Mouse (Mus musculus): Measurements from ENCODE around the gene Zfp667.
"Not testable (repeated sequence)": the region's sequence is repeated elsewhere in the genome, so short reads cannot be mapped to it uniquely, and the experiment has no call there.

The Zfp667 gene

DNA sequence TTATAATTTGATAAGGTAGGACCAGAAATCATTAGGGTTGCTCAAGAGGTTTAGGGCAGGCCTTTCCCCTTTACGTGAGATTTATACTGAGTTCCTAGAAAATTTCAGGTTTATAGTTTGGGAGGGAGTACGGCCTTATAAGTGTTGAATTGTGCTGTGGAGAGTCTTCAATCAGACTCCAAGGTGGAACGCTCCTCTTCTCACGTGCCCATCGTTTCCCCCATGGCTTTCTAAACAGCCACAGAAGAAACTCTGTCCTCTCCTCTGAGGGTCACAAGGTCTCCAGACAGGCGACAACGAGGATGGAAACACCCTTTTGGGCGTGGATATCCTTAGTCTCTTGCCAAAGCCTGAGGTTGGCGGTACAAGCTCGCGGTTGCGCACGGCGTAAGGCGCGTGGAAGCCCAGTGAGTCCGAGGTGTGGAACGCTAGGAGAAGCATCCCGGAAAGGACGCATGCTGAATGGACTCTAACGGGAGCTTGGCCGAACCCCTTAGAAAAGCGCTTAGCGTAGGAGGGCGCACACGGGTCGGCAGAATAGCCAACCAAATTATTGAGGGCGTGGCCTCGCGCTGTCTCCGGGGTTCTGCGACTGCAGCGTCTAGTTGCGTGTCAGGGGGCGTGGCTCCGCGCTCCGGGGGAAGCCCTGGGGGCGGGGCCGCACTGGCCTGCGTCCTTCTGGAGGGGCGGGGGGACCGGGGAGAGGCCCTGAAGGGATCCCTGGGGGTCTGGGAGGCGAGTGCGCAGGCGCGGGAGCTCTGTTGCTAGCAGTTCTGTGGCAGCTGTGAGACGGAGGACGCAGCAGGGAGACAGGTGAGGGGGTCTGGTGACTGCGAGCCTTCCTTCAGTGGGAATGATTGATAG is at the start of gene Zfp667:
Gene Zfp667 (plus strand): TSS at position 738 of the 864 bp plus-strand sequence.
- DNase-seq (ENCODE audit: low spot score): peak; percentile 93

DNA sequence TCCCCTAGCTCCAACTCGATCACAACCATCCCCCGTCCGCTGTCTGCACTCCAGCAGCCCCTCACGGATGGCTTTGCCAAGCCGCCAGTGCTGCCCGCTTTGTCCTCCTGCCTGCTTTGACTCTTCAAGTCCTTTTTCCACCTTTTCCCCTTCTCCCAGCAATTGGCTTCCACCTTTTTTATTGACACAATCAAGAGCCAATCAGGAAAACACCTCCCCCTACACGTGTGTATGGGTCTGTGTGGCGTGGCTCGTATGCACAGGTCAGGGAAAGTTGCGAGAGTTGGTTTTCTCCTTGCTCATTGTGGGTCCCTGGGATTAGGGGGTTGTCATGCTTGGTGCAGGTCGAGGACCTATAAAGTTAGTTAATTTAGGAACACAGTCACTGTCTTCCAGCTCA is 46.6 kb upstream of the Zfp667 start:
- no peak for DNase-seq (ENCODE audit: low spot score)

DNA sequence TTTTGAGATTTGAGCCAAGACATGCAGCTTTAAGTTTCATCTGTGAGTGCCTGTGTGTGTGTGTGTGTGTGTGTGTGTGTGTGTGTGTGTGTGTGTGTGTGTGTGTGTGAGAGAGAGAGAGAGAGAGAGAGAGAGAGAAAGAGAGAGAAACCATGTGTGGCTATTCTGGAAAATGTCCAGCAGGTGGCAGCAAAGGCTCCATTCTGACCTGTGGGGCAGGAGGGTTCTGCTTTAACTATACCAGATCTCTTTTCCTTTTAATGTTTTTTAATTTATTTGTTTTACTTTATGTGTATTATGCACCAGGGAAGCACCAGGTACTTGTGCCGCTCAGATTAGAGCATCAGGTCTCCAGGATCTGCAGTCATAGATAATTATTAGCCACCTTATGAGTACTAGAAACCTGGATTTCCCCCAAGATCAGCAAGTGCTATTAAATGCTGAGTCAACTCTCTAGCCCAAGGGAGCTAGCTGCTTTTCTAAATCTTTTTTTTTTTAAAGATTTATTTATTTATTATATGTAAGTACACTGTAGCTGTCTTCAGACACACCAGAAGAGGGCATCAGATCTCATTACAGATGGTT is 45.4 kb upstream of the Zfp667 start:
- DNase-seq (ENCODE audit: low spot score): peak; percentile 35

DNA sequence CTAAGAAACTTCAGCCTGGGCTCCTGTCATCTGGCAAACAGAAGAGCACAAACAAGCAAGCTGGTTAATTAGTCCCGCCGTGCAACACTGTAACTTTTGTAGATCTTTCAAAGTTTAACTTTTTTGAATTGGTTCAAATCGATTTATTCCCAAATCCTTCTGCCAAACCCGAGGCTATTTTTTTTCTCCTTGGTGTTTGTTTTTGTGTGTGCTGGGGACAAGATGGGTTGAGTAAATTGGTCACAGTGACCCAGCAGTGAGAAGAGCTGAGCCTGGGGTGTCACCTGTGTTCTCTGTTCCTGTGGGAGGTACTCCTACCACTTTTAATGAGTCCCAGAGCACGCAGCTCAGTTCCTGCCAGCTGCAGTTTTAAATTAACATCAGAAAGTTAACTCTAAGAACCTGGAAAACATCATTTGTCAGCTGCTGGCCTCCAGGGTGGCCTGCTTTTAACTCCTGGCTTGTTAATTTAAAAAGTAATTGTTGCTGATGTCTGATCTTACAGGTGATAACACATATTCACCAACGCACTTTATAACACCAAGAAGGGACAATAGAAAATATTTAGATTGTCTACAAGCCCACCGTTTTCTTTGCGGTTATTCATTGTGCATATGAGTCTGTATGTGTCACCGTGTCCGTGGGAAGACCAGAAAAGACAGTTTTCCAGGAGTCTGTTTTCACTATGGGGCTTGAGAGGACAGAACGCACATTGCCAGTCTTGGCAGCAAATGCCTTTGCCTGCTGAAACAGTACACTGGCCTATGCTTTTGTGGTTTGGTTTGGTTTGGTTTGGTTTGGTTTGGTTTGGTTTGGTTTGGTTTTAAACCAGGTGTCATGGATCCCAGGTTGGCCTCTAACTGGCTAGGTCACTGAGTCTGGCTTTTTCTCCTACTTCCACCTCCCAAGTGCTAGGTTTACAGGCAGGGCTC is 41.8 kb upstream of the Zfp667 start:
- DNase-seq (ENCODE audit: low spot score): no peak

DNA sequence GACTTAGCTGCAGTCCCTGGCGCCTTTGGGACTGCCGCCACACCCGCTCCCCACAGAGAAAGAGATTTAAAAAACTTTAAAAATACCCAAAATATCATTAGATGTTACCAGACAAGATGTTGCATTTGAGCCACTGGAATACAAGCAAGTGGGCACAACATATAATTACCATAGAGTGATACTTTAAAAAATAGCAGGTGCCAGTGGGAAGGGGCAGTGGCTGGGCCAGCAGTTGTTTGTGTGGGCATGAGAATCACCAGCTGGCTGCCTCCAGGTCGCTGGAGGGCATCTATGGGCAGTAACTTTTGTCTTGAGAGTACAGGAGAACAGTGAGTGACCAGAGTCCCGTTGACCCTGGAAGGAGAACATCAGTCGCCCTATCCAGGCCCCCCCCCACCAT is 34.0 kb upstream of the Zfp667 start, which contains the start of gene Epp13:
Gene Epp13 (plus strand): TSS at position 301 of the 400 bp plus-strand sequence.
- DNase-seq (ENCODE audit: low spot score): no peak

DNA sequence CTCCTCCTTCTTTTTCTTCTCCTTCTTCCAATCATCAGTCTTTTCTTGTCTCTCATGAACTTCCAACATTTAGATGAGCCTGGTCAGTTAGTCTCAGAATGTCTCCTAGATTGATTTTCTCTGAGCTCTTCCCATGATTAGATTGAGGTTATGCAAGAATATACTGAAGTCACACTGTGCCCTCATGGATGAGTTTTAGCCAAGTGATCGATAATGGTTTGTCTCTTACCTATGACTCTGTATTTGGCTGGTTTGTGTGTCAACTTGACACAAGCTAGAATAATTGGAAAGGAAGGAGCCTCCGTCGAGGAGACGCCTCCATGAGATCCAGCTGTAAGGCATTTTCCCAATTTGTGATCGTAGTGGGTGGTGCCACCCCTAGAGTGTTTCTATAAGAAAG is 31.9 kb upstream of the Zfp667 start:
- no peak for DNase-seq (ENCODE audit: low spot score)

DNA sequence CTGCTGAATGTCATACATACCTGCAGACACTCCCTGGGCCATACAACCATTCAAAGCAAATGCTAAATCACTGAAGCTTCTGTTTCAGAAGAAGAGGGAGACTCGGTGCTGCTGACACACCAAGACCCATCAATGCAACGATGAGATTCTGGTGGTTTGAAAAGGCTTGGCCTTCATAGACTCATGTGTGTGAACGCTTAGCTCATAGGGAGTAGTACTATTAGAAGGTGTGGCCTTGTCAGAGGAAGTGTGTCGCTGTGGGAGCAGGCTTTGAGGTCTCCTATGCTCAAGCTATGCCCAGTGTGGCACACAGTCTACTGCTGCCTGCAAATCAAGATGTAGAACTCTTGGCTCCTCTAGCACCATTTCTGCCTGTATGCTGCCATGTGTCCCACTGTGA is 29.0 kb upstream of the Zfp667 start:
- no peak for DNase-seq (ENCODE audit: low spot score)

DNA sequence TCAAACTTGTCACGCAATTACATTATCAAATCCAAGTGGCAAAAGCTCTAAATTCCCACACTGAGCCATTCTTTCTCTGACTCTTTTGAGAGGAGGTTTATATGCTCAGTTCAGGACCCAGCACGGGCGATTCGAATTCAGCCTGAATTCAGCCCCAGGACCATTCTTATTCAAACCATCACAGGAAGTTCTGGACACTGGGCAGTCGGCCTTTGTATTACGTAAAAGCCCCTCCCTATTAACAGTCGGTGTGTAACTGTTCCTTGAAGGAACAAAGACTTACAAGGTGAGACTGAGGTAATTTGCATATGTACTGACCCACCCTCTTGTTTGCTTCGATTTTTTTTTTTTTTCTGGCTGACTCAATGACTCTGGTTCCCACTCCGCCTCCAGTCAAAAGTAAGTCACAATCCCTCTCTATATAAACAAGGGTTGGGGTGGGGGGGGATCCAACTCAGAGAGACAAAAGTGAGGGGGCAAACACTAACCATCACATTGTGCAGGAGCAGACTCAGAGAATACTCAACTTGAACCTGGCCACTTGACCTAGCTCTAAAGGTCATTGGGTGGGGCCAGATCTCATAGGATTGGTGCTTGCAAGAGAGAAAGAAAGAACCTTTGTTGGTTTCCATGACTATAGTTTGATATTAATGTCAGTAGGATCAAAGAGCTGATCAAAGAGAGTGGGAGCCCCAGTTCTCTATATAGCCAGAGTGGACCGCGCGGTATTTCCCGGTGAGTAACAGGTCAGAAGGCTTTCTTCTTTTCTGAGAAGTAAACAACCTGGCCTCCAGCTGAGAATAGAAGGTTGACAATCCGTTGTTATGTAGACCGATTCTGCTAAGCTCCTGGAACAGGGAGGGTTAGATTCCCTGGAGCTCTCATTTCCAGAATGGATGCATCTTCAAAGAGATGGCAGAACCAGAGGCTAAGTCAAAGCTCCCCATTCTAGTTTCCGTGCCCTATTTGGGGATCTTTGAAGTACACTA is 27.9 kb upstream of the Zfp667 start:
- no peak for DNase-seq (ENCODE audit: low spot score)

DNA sequence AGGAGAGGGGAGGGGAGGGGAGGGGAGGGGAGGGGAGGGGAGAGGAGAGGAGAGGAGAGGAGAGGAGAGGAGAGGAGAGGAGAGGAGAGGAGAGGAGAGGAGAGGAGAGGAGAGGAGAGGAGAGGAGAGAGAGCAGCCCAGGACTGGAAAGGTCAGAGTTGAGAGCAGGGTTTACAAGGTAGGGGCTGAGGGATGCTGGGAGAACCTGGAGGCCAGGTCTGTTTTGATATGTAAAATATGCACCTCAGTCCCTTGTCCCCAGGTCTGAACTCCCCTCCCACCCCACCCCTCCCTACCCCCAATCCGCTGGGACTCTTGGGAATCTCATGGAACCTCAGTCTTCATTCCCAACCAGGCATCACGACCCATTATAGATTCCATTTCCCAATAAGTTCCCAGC is 26.4 kb upstream of the Zfp667 start:
- not testable (repeated sequence) for DNase-seq (ENCODE audit: low spot score)

DNA sequence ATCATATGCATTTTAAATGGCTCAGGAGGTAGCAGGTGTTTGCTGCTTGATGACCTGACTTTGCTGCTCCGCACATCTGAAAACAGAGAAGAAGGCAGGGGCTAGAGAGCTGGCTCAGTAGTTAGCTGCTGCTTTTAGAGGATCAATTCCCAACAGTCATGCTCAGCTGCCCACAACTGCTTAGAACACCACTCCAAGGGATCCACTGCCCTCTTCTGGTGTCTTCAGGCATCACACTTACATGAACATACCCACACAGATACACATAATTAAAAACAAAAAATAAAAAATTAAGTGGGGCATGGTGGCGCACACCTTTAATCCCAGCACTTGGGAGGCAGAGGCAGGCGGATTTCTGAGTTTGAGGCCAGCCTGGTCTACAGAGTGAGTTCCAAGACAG is 24.3 kb upstream of the Zfp667 start:
- DNase-seq (ENCODE audit: low spot score): no peak

DNA sequence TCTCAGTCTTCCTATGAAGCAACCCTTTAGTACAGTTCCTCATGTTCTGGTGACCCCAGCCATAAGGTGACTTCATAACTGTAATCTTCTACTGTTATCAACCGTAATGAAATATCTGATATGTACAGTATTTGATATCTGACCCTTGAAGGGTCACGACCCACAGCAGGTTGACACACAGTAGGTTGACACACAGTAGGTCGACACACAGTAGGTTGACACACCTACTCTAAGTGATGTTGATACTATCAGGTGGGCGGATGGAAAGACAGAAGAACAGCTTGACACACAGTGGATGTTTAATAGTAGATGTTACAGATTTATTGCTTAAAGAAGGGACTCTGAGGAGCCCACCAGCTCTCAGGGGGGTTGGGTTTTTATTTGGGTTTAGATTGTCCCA is 23.4 kb upstream of the Zfp667 start:
- no peak for DNase-seq (ENCODE audit: low spot score)

DNA sequence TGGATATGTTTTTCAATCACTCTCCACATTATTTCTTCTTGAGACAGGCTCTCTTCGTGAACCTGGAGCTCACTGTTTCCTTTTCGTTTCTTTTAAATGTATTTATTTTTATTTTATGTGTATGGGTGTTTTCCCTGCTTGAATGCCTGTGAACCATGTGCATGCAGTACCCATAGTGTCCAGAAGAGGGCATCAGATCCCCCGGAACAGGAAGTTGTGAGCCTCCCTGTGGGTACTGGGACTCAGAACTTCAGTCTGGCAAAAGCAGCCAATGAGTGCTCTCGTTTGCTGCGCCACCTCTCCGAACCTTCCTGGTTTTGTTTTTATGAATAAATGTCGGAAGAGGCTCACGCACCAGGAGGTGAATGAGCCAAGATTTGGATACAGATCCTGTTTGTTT is 20.7 kb upstream of the Zfp667 start:
- DNase-seq (ENCODE audit: low spot score): peak; percentile 61

DNA sequence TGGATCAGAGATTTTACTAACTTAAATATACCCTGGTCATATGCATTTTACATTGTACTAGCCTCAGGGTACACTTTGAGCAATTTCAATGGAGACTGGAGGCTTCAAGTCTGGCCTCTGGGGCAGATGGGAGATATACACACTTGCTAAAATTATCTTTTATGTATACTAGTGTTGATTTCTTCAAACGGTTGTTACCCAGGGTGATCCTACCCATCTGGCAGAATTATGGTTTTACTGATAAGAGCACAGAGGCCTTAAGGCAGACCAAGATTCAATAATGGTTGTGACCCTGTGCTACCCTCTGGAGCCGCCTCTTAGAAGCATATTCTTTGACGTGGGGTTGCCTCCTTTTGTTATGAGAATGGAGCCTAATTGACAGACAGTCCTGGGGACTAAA is 8.5 kb upstream of the Zfp667 start:
- DNase-seq (ENCODE audit: low spot score): peak; percentile 36

DNA sequence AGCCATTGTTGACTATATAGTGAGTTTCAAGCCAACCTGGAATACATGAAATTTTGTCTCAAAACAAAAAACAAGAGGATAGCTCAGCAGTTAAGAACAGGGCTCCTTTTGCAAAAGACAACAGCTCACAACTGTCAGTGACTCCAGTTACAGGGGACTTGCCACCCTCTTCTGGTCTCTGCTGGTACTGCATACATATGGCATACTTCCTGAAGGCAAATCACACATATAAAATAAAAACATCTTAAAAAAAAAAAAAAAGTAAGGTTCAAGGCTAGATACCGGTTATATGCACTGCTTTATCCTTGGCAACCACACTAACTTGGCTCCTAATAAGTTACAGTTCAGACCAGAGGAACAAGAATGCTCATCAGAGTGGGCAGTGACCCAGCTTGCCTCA is 3.6 kb upstream of the Zfp667 start:
- peak; percentile 87 for DNase-seq (ENCODE audit: low spot score)

DNA sequence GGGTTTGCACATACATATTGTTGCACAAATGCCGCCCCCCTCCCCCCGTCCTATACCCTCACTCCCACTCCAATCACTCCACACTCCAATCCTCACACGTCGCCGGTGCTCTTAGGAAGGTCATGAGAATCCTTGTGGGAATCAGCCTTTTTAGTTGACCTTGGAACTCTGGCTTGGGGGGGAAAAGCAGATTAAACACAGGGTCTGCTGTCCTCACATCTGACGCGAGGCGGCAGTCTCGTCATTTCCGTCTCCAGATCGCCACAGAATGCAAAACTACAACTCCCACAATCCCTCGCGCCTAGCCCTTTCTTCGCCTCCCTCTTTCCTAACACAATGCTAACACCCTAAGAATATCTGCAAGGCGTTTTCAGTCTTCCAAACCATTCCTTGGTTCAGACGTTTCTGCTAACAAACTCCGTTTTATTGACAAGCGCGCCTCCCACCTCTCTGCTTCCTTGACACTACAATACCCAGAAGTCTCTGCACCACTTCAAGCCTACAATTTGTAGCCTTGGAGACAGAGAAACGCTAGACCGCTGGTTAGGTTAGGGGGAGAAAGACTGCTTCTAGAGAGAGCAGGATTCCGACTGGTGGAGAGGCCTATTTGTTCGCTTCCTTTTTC is 2.8 kb upstream of the Zfp667 start:
- DNase-seq (ENCODE audit: low spot score): peak; percentile 82

DNA sequence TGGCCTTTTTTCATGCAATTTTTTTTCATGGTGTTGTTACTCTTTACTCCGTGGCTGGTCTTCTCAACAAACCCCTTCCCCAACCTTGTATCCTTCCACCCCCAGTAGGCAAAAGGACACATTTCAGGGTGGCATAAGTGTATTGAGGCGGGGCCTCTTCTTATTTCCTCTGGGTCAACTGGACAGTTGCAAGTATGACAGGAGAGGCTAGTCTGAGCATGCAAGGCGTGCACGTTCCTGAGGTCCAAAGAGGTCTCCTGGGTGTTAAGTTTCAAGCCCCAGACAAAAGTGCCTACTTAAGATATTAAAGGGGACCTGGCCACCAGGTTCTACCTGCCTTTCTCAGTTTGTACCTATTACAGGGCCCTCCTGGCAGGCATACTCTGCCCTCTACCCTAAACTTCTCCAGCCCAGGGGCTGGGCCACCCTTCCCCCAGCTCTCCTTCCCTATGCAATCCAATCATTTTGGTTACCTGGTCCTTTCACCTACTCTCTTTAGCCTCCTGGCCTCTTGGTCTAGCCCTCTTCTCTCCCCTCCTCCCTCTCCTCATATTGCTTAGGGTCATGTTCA is 1.9 kb upstream of the Zfp667 start:
- DNase-seq (ENCODE audit: low spot score): no peak

DNA sequence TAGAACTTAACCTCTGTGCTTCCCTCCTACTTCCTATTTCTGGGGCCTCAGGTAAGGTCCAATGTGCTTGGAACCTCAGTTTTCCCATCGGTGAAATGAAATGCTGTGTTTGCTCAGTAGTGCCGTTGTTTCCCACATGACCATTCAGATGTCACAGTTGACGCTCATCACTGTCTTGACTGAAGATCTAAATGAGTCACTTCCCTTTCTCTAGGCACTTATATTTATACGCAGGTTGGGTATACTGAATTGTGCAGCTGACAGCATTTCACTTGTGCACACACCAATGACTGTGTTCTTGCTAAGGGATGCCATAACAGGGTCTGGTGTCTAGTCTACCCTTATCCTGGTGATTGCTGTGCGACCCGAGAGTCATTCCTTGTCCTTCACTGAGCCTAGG is 1.0 kb upstream of the Zfp667 start:
- DNase-seq (ENCODE audit: low spot score): no peak

DNA sequence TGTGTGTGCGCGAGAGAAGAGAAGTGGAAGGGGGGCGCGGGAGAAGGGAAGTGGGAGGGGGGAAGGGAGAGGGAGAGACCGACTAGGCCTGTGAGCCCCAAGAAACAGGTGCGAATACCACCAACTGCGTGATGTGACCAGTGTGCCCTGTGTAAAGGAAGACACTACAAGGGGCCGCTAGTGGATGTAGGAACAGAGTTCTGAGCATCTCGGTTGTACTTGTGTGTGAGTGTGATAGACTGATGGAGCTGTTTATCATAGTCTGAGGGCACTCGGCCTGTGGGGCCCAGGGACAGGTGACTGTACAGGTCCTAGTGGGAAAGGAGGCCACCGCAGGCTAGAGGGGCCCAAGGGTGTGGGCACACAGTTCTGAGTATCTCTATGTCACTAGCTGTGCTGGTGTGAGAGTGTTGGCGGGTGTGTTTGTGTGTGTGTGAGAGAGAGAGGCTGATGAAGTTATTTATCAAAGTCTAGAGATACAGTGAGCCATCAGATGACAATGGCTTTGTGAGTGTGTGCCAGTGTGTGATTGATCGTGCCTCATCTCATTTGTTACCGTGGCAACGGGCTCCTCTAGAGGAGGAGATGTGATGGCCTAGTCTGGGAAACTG is 647 bp downstream of the Zfp667 start:
- peak; percentile 62 for DNase-seq (ENCODE audit: low spot score)

DNA sequence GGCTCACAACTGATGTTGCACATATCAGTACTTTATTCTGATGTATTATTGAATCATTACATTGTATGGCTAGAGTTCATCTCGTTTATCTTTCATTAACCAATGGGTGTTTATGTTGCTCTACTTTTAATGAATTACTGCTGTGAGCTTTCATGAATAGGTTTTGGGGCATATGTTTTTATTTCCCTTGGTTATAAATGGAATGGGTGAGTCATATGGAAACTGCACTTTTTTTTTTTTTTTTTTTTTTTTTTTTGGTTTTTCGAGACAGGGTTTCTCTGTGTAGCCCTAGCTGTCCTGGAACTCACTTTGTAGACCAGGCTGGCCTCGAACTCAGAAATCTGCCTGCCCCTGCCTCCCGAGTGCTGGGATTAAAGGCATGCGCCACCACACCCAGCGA is 4.7 kb downstream of the Zfp667 start:
- not testable (repeated sequence) for DNase-seq (ENCODE audit: low spot score)

DNA sequence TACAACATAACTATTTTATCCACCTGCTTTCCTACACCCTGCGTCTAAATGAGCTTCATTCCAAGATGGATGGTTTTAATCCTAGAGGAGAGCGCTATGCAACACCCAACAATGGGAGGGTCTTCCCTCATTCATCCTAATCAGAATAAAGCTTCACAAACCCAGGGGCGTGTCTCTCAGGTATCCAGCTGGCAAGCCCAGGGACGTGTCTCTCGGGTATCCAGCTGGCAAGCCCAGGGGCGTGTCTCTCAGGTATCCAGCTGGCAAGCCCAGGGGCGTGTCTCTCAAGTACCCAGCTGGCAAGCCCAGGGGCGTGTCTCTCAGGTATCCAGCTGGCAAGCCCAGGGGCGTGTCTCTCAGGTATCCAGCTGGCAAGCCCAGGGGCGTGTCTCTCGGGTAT is 14.4 kb downstream of the Zfp667 start:
- DNase-seq (ENCODE audit: low spot score): not testable (repeated sequence)

Measured in c-Kit-positive CD71-positive TER-119-positive erythroid progenitor cells, embryonic 14.5 days (primary cell).